Comparison of ENCODE assay signal across 12 mouse cellular contexts in the genomic region with DNA sequence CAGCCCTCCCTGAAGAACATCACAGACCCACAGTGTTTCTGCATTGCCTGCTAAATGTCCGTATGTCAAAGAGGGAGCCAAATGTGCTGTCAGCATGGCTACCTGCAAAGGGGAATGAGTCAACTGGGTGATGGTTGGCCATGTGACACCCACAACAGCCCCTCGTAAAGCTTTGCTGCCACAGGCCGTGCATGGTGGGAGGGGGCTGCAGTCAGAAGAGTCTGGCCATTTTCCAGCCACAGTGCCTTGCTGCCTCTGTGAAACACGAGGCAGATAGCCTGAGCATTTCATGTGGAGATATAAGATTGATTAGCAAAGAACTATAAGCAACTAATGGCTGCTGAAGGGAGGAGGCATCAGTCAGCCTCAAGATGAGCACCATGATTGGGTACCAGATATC.
DNase-seq lines count a peak whose midpoint lies in the region.
"Had no signal": no experiment of that assay in that cellular context is flagged by ENCODE, and none has a peak within 500 bp of the region (broad histone marks: within the 10 kb centered on the region; RNA-seq: fewer than 3 reads in every experiment).

No protein-coding gene starts in this region.

- DNase-seq in cerebellum, postnatal 14 days: peak; percentile 45 to 54
- DNase-seq in cerebellum, postnatal 25 days: no peak
- DNase-seq in layer of hippocampus, adult 11-12 months (ENCODE audit: low spot score): peak; percentile 14
- no peak for DNase-seq in layer of hippocampus, postnatal 25 days (ENCODE audit: extremely low spot score in 1 of 2, low spot score in 1 of 2)
- DNase-seq in MN1 (ENCODE audit: low spot score): peak; percentile 13
- peak; percentile 28 for DNase-seq in forelimb bud, embryonic 11.5 days (ENCODE audit: low read depth, low spot score)
- DNase-seq in testis, postnatal 14 days (ENCODE audit: low spot score): no peak
- DNase-seq in Muller cell, postnatal 12 days (ENCODE audit: inconsistent ontology term): no peak
- DNase-seq: adrenal gland, adult 2 months; gastrocnemius, postnatal 10 days; heart, adult 2 months; thymus, postnatal 4 days had no signal

Comparison
In these comparisons a context has a peak if more than half of its experiments do, and no peak if none do; other contexts are left out.
1. DNase-seq: peak in cerebellum, postnatal 14 days (2 of 2), layer of hippocampus, adult 11-12 months (single experiment), MN1 (single experiment) and forelimb bud, embryonic 11.5 days (single experiment); none in cerebellum, postnatal 25 days (0 of 2), layer of hippocampus, postnatal 25 days (0 of 2), testis, postnatal 14 days (single experiment) and Muller cell, postnatal 12 days (single experiment).